Mouse (Mus musculus) heart, postnatal 0 days (tissue): ENCODE results near the gene Vrk1.

Experiments used
- CTCF ChIP-seq: IDR thresholded peaks from 2 replicates; pipeline ENCODE4 v1.5.1; 2016; ENCODE audit warnings: antibody characterized with exemption, control low read depth, low read depth
- EP300 ChIP-seq: IDR thresholded peaks from 2 replicates; pipeline ENCODE4 v1.6.1; 2016; ENCODE audit warnings: antibody characterized with exemption, low read depth

DNA sequence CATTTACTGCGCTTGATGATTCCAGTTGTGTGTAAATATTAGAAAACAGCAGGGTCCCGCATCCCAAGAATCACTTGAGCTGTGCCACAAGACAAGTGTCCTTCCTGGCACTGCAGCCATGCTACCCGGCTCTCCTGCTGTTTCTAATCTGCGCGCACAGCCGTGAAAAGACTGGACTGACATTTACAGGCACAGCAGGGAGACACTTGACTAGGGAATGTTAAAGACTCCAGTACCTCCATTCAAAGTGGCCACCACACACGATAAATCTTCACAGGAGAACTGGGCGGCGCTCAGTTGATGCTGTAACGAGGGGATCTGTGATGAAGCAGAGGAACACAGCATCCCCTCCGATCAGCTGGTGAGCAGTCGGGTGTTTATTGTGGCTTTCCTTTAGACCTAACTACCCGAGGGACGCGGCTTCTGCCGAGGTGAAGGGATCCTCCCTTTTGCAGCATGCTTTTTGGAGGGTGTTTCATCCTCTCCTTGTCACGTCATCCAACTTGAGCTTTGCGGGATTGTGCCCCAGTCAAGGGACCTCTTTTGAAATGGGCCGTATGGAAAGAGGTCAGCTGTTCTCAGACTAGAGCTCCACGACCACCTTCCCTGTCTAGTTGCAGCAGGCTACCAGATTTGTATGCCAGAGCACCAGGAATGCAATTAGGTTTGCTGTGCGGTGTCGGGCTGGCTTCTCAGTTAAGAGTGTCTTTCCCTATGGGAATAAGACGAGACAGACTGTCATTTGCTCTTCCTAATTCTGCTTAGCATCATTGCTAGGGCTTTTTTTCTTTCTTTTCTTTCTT lies 71.1 kb downstream of the Vrk1 start:
- no peak for TF ChIP-seq CTCF
- no peak for TF ChIP-seq EP300
